Mouse (Mus musculus) intestine, postnatal 0 days (tissue): ENCODE results near the gene Eri2. TPM values are rescaled to one million over a fixed set of nuclear protein-coding genes. Genes with fewer than 3 reads are reported as not detected.
"Not testable (repeated sequence)": the region's sequence is repeated elsewhere in the genome, so short reads cannot be mapped to it uniquely, and the experiment has no call there.

Experiments used
- ATAC-seq: fragments of 200-750 bp; cut with Nextera tagmentation; 2 replicates; pipeline ENCODE4 v1.8.0; 2017; ENCODE audit warnings: mild to moderate bottlenecking, moderate TSS enrichment, moderate library complexity
- H3K27ac ChIP-seq: fragments of 300-500 bp; sonication (generic); 2 replicates; pipeline ENCODE4 v1.5.1; 2014; ENCODE audit warnings: mild to moderate bottlenecking, low read depth, low read length, moderate library complexity
- H3K27me3 ChIP-seq: fragments of 300-500 bp; sonication (generic); replicated peaks from 2 replicates; pipeline ENCODE4 v1.6.1; 2014; ENCODE audit warnings: low read length, mixed read lengths; ENCODE audit not compliant: control insufficient read depth, insufficient read depth
- H3K36me3 ChIP-seq: fragments of 300-500 bp; sonication (generic); 2 replicates; pipeline ENCODE4 v1.6.1; 2014; ENCODE audit warnings: mild to moderate bottlenecking, moderate library complexity; ENCODE audit not compliant: control insufficient read depth, insufficient read depth
- H3K4me1 ChIP-seq: fragments of 300-500 bp; sonication (generic); replicated peaks from 2 replicates; pipeline ENCODE4 v1.6.1; 2014; ENCODE audit warnings: antibody characterized with exemption, low read length, mixed read lengths; ENCODE audit not compliant: control insufficient read depth, insufficient read depth
- H3K4me2 ChIP-seq: fragments of 300-500 bp; sonication (generic); replicated peaks from 2 replicates; pipeline ENCODE4 v1.6.1; 2014; ENCODE audit warnings: low read depth, mild to moderate bottlenecking, moderate library complexity
- H3K4me3 ChIP-seq: fragments of 300-500 bp; sonication (generic); 2 replicates; pipeline ENCODE4 v1.5.1; 2014; ENCODE audit warnings: low read depth, low read length
- H3K9ac ChIP-seq: fragments of 300-500 bp; sonication (generic); 2 replicates; pipeline ENCODE4 v1.6.1; 2014; ENCODE audit warnings: mild to moderate bottlenecking, low read depth, low read length
- H3K9me3 ChIP-seq: fragments of 300-500 bp; sonication (generic); 2 replicates; pipeline ENCODE4 v1.6.1; 2016; ENCODE audit warnings: mixed run types; ENCODE audit not compliant: control insufficient read depth
- CTCF ChIP-seq: sonication (generic); IDR thresholded peaks from 2 replicates; pipeline ENCODE4 v1.5.1; 2016; ENCODE audit warnings: low read depth, mild to moderate bottlenecking, control low read depth, antibody characterized with exemption, moderate library complexity
- WGBS: fragments of 180-500 bp; shearing (Covaris S2); extraction: QIAGEN DNeasy Blood & Tissue Kit; methylation state at CpG from one replicate; pipeline ENCODE4 v1.1.7; 2014; 5-methylcytosine and 5-hydroxymethylcytosine counted together
- polyA plus RNA-seq: library from polyadenylated mRNA; unstranded; fragments of >200 nt; fragmentation: Nextera tagmentation; extraction: Ambion mirVana; gene quantifications from 2 replicates; pipeline ENCODE4 v1.2.1, GENCODE M21; 2015

Gene Eri2
- polyA plus RNA-seq, 1 experiment from 2014 or later = 5.0 TPM

- H3K9me3 ChIP-seq = no peaks in the 10 kb centered on the region
- 65% methylated on average over 1 of the region's 2 CpGs for WGBS
- H3K27me3 ChIP-seq = no peaks in the 10 kb centered on the region
- H3K4me2 ChIP-seq = no peak overlapping the region
- TF ChIP-seq CTCF = no peak
- no peaks in the 10 kb centered on the region for H3K4me1 ChIP-seq
- H3K9ac ChIP-seq = no peak overlapping the region
- no peaks in the 10 kb centered on the region for H3K36me3 ChIP-seq
- H3K27ac ChIP-seq = no peak overlapping the region
- H3K4me3 ChIP-seq = no peak overlapping the region
- no peak for ATAC-seq
Observed at GRCm38 (mm10) chr7:119748761-119749160, 45.1 kb downstream of the Eri2 start.

GRCm38 (mm10) chr7:119745869-119746268, 48.0 kb downstream of the Eri2 start:
- no peak for TF ChIP-seq CTCF
- Histone ChIP-seq H3K4me3 (no peak overlapping the region), H3K9ac (no peak overlapping the region), H3K36me3 (no peaks in the 10 kb centered on the region), H3K4me2 (no peak overlapping the region), H3K4me1 (no peaks in the 10 kb centered on the region), H3K27me3 (no peaks in the 10 kb centered on the region), H3K9me3 (no peaks in the 10 kb centered on the region), H3K27ac (no peak overlapping the region)
- 69% methylated on average over 1 of the region's 1 CpGs for WGBS
- ATAC-seq = no peak

- Histone ChIP-seq H3K4me2 (peak overlapping the region; percentile 55), H3K36me3 (no peaks in the 10 kb centered on the region), H3K27me3 (no peaks in the 10 kb centered on the region), H3K9me3 (no peaks in the 10 kb centered on the region), H3K9ac (no peak overlapping the region), H3K4me3 (peak overlapping the region; percentile 16; the same call in 1 of the 2 replicates), H3K4me1 (no peaks in the 10 kb centered on the region), H3K27ac (no peak overlapping the region)
- peak; percentile 69 for TF ChIP-seq CTCF
- WGBS = 7% methylated on average over 34 of the region's 34 CpGs
- peak; percentile 31; the same call in 1 of the 2 replicates for ATAC-seq
Observed at GRCm38 (mm10) chr7:119744321-119744720, 49.5 kb downstream of the Eri2 start.

GRCm38 (mm10) chr7:119739798-119740468, 53.9 kb downstream of the Eri2 start:
- H3K4me2 ChIP-seq = peak overlapping the region; percentile 63
- not testable (repeated sequence) for H3K9ac ChIP-seq, H3K4me1 ChIP-seq, ATAC-seq, H3K36me3 ChIP-seq, H3K9me3 ChIP-seq, H3K27me3 ChIP-seq, H3K27ac ChIP-seq
- WGBS = 9% methylated on average over 16 of the region's 44 CpGs
- H3K4me3 ChIP-seq = peak overlapping the region; percentile 20; the same call in 1 of the 2 replicates

GRCm38 (mm10) chr7:119738877-119739276, 55.0 kb downstream of the Eri2 start:
- H3K36me3 ChIP-seq = no peaks in the 10 kb centered on the region
- no peaks in the 10 kb centered on the region for H3K4me1 ChIP-seq
- no peak overlapping the region for H3K4me3 ChIP-seq
- no peaks in the 10 kb centered on the region for H3K27me3 ChIP-seq
- H3K27ac ChIP-seq = no peak overlapping the region
- ATAC-seq = no peak
- no peak for TF ChIP-seq CTCF
- H3K9ac ChIP-seq = no peak overlapping the region
- no peak overlapping the region for H3K4me2 ChIP-seq
- no peaks in the 10 kb centered on the region for H3K9me3 ChIP-seq
- 86% methylated on average over 2 of the region's 2 CpGs for WGBS

GRCm38 (mm10) chr7:119731262-119731661, 62.6 kb downstream of the Eri2 start:
- not testable (repeated sequence) for H3K9ac ChIP-seq, H3K9me3 ChIP-seq, H3K36me3 ChIP-seq, ATAC-seq, H3K4me3 ChIP-seq, H3K4me2 ChIP-seq, H3K27me3 ChIP-seq, H3K27ac ChIP-seq, H3K4me1 ChIP-seq
- TF ChIP-seq CTCF = peak; percentile 63
- 82% methylated on average over 4 of the region's 4 CpGs for WGBS
